Mouse (Mus musculus): ENCODE measurements at regions not wholly inside any gene's neighbourhood (a gene's known extent, or its start where the extent isn't known, plus 50 kb on each side); places are given as distances from the start of the nearest gene placed in this dataset.

GRCm38 (mm10) chr1:104578123-104578522, 190.2 kb upstream of the Cdh20 start:
- Histone ChIP-seq H3K27me3 (ENCODE audit: control insufficient read depth, insufficient read depth, low read length) (no peaks in the 10 kb centered on the region), H3K36me3 (ENCODE audit: control insufficient read depth, insufficient read depth, low read length) (no peaks in the 10 kb centered on the region), H3K79me2 (ENCODE audit: control insufficient read depth, insufficient read depth, low read length) (no peaks in the 10 kb centered on the region), H3K9ac (ENCODE audit: low read depth, low read length) (no peak overlapping the region), H3K27ac (replicated peaks; ENCODE audit: insufficient read depth, low read depth, low read length) (no peak overlapping the region), H3K4me1 (ENCODE audit: control insufficient read depth, insufficient read depth, low read length) (no peaks in the 10 kb centered on the region), H3K4me3 (ENCODE audit: insufficient read depth, low read depth, low read length) (no peak overlapping the region)
- 68% methylated on average over 2 of the region's 2 CpGs for WGBS
- no peak for DNase-seq (ENCODE audit: extremely low read depth, low read depth, low spot score)
- TF ChIP-seq POLR2A (IDR thresholded peaks at IDR 0.05; ENCODE audit: extremely low read depth, insufficient read depth, low read length) = no peak
- no peak for TF ChIP-seq CTCF (IDR thresholded peaks at IDR 0.05; ENCODE audit: low read depth, low read length)

GRCm38 (mm10) chr1:104584123-104584522, 184.2 kb upstream of the Cdh20 start:
- Histone ChIP-seq H3K79me2 (ENCODE audit: control insufficient read depth, insufficient read depth, low read length) (no peaks in the 10 kb centered on the region), H3K9ac (ENCODE audit: low read depth, low read length) (no peak overlapping the region), H3K36me3 (ENCODE audit: control insufficient read depth, insufficient read depth, low read length) (no peaks in the 10 kb centered on the region), H3K27ac (replicated peaks; ENCODE audit: insufficient read depth, low read depth, low read length) (no peak overlapping the region), H3K27me3 (ENCODE audit: control insufficient read depth, insufficient read depth, low read length) (no peaks in the 10 kb centered on the region), H3K4me1 (ENCODE audit: control insufficient read depth, insufficient read depth, low read length) (no peaks in the 10 kb centered on the region), H3K4me3 (ENCODE audit: insufficient read depth, low read depth, low read length) (no peak overlapping the region)
- WGBS = 94% methylated on average over 3 of the region's 3 CpGs
- no peak for DNase-seq (ENCODE audit: extremely low read depth, low read depth, low spot score)
- TF ChIP-seq POLR2A (IDR thresholded peaks at IDR 0.05; ENCODE audit: extremely low read depth, insufficient read depth, low read length) = no peak
- TF ChIP-seq CTCF (IDR thresholded peaks at IDR 0.05; ENCODE audit: low read depth, low read length) = no peak

GRCm38 (mm10) chr1:104586985-104587384, 181.3 kb upstream of the Cdh20 start:
- no peak overlapping the region for H3K9ac ChIP-seq (ENCODE audit: low read depth, low read length)
- no peak for DNase-seq (ENCODE audit: extremely low read depth, low read depth, low spot score)
- 72% methylated on average over 6 of the region's 6 CpGs for WGBS
- H3K36me3 ChIP-seq (ENCODE audit: control insufficient read depth, insufficient read depth, low read length) = no peaks in the 10 kb centered on the region
- H3K27ac ChIP-seq (replicated peaks; ENCODE audit: insufficient read depth, low read depth, low read length) = no peak overlapping the region
- no peaks in the 10 kb centered on the region for H3K79me2 ChIP-seq (ENCODE audit: control insufficient read depth, insufficient read depth, low read length)
- no peak for TF ChIP-seq POLR2A (IDR thresholded peaks at IDR 0.05; ENCODE audit: extremely low read depth, insufficient read depth, low read length)
- no peak for TF ChIP-seq CTCF (IDR thresholded peaks at IDR 0.05; ENCODE audit: low read depth, low read length)
- H3K27me3 ChIP-seq (ENCODE audit: control insufficient read depth, insufficient read depth, low read length) = no peaks in the 10 kb centered on the region
- no peaks in the 10 kb centered on the region for H3K4me1 ChIP-seq (ENCODE audit: control insufficient read depth, insufficient read depth, low read length)
- no peak overlapping the region for H3K4me3 ChIP-seq (ENCODE audit: insufficient read depth, low read depth, low read length)

- no peak overlapping the region for H3K9ac ChIP-seq (ENCODE audit: low read depth, low read length)
- WGBS = 16% methylated on average over 3 of the region's 3 CpGs
- TF ChIP-seq CTCF (IDR thresholded peaks at IDR 0.05; ENCODE audit: low read depth, low read length) (no peak), POLR2A (IDR thresholded peaks at IDR 0.05; ENCODE audit: extremely low read depth, insufficient read depth, low read length) (no peak)
- no peak overlapping the region for H3K4me3 ChIP-seq (ENCODE audit: insufficient read depth, low read depth, low read length)
- no peaks in the 10 kb centered on the region for H3K27me3 ChIP-seq (ENCODE audit: control insufficient read depth, insufficient read depth, low read length)
- no peaks in the 10 kb centered on the region for H3K36me3 ChIP-seq (ENCODE audit: control insufficient read depth, insufficient read depth, low read length)
- H3K79me2 ChIP-seq (ENCODE audit: control insufficient read depth, insufficient read depth, low read length) = no peaks in the 10 kb centered on the region
- DNase-seq (ENCODE audit: extremely low read depth, low read depth, low spot score) = peak; percentile 79
- H3K27ac ChIP-seq (replicated peaks; ENCODE audit: insufficient read depth, low read depth, low read length) = no peak overlapping the region
- H3K4me1 ChIP-seq (ENCODE audit: control insufficient read depth, insufficient read depth, low read length) = peaks cover 4% of the 10 kb centered on the region; the same call in 1 of the 2 replicates
These were observed 163.0 kb upstream of the Cdh20 start for GRCm38 (mm10) chr1:104605301-104605700.

GRCm38 (mm10) chr1:104609409-104609808, 158.9 kb upstream of the Cdh20 start:
- peaks cover 4% of the 10 kb centered on the region; the same call in 1 of the 2 replicates for H3K4me1 ChIP-seq (ENCODE audit: control insufficient read depth, insufficient read depth, low read length)
- no peaks in the 10 kb centered on the region for H3K79me2 ChIP-seq (ENCODE audit: control insufficient read depth, insufficient read depth, low read length)
- 38% methylated on average over 6 of the region's 6 CpGs for WGBS
- H3K36me3 ChIP-seq (ENCODE audit: control insufficient read depth, insufficient read depth, low read length) = no peaks in the 10 kb centered on the region
- H3K27me3 ChIP-seq (ENCODE audit: control insufficient read depth, insufficient read depth, low read length) = no peaks in the 10 kb centered on the region
- TF ChIP-seq POLR2A (IDR thresholded peaks at IDR 0.05; ENCODE audit: extremely low read depth, insufficient read depth, low read length) (no peak), CTCF (IDR thresholded peaks at IDR 0.05; ENCODE audit: low read depth, low read length) (peak; percentile 24; the same call in 1 of the 2 replicates)
- DNase-seq (ENCODE audit: extremely low read depth, low read depth, low spot score) = peak; percentile 24
- H3K4me3 ChIP-seq (ENCODE audit: insufficient read depth, low read depth, low read length) = no peak overlapping the region
- H3K27ac ChIP-seq (replicated peaks; ENCODE audit: insufficient read depth, low read depth, low read length) = no peak overlapping the region
- no peak overlapping the region for H3K9ac ChIP-seq (ENCODE audit: low read depth, low read length)

- Histone ChIP-seq H3K79me2 (ENCODE audit: control insufficient read depth, insufficient read depth, low read length) (no peaks in the 10 kb centered on the region), H3K4me1 (ENCODE audit: control insufficient read depth, insufficient read depth, low read length) (no peaks in the 10 kb centered on the region), H3K36me3 (ENCODE audit: control insufficient read depth, insufficient read depth, low read length) (no peaks in the 10 kb centered on the region), H3K9ac (ENCODE audit: low read depth, low read length) (no peak overlapping the region), H3K27me3 (ENCODE audit: control insufficient read depth, insufficient read depth, low read length) (no peaks in the 10 kb centered on the region), H3K4me3 (ENCODE audit: insufficient read depth, low read depth, low read length) (no peak overlapping the region), H3K27ac (replicated peaks; ENCODE audit: insufficient read depth, low read depth, low read length) (no peak overlapping the region)
- DNase-seq (ENCODE audit: extremely low read depth, low read depth, low spot score) = no peak
- TF ChIP-seq POLR2A (IDR thresholded peaks at IDR 0.05; ENCODE audit: extremely low read depth, insufficient read depth, low read length) = no peak
- TF ChIP-seq CTCF (IDR thresholded peaks at IDR 0.05; ENCODE audit: low read depth, low read length) = no peak
- 90% methylated on average over 1 of the region's 1 CpGs for WGBS
These were observed 151.0 kb upstream of the Cdh20 start for GRCm38 (mm10) chr1:104617374-104617773.

Data from liver, adult 2 months (tissue).